Mouse (Mus musculus) myocyte (in vitro differentiated cells): Measurements from ENCODE around the gene Gcgr. TPM values are rescaled to one million over a fixed set of nuclear protein-coding genes. Genes with fewer than 3 reads are reported as not detected.

Source experiments
- H3K27me3 ChIP-seq: one replicate; pipeline ENCODE4 v1.6.1; 2011; ENCODE audit not compliant: control insufficient read depth, insufficient read depth, insufficient read length
- H3K36me3 ChIP-seq: one replicate; pipeline ENCODE4 v1.6.1; 2011; ENCODE audit not compliant: control insufficient read depth, insufficient read depth
- H3K4me2 ChIP-seq: one replicate; pipeline ENCODE4 v1.6.1; 2011; ENCODE audit warnings: low read depth, control low read depth
- H3K4me3 ChIP-seq: one replicate; pipeline ENCODE4 v1.5.1; 2011; ENCODE audit warnings: mild to moderate bottlenecking, control low read depth, moderate library complexity
- H3K79me2 ChIP-seq: one replicate; pipeline ENCODE4 v1.6.1; 2011; ENCODE audit not compliant: control insufficient read depth, insufficient read depth
- H3ac ChIP-seq: one replicate; pipeline ENCODE4 v1.6.1; 2011; ENCODE audit not compliant: control insufficient read depth, insufficient read length
- CEBPB ChIP-seq: IDR thresholded peaks from 2 replicates; pipeline ENCODE4 v1.6.1; 2011; ENCODE audit warnings: mild to moderate bottlenecking, moderate library complexity; ENCODE audit not compliant: poor library complexity, insufficient read depth, severe bottlenecking
- E2F4 ChIP-seq: IDR thresholded peaks from one replicate; pipeline ENCODE4 v1.6.1; 2011; ENCODE audit warnings: mild to moderate bottlenecking, control low read depth, moderate library complexity; ENCODE audit not compliant: insufficient read depth
- MAX ChIP-seq: IDR thresholded peaks from one replicate; pipeline ENCODE4 v1.6.1; 2011; ENCODE audit warnings: low read depth, mild to moderate bottlenecking, control low read depth
- MYOD1 ChIP-seq, 3 experiments: IDR thresholded peaks; one replicate each; pipeline ENCODE4 v1.6.1; 2011; ENCODE audit warnings: control low read depth in 2 of 3, low read depth in 2 of 3, mild to moderate bottlenecking in 2 of 3, moderate library complexity in 1 of 3; ENCODE audit not compliant: insufficient read length in 2 of 3, control insufficient read depth in 1 of 3
- MYOG ChIP-seq, 3 experiments: IDR thresholded peaks; one replicate each; pipeline ENCODE4 v1.6.1; 2011; ENCODE audit warnings: control low read depth in 2 of 3, low read depth in 2 of 3, mild to moderate bottlenecking in 2 of 3; ENCODE audit not compliant: insufficient read length in 2 of 3, control insufficient read depth in 1 of 3, insufficient read depth in 1 of 3
- POLR2A ChIP-seq: IDR thresholded peaks from one replicate; pipeline ENCODE4 v1.6.1; 2011; ENCODE audit warnings: low read depth, mild to moderate bottlenecking, control low read depth, moderate library complexity; ENCODE audit not compliant: insufficient read length
- POLR2AphosphoS2 ChIP-seq: IDR thresholded peaks from one replicate; pipeline ENCODE4 v1.6.1; 2011; ENCODE audit warnings: low read depth, control low read depth; ENCODE audit not compliant: insufficient read length
- REST ChIP-seq: IDR thresholded peaks from one replicate; pipeline ENCODE4 v1.6.1; 2011; ENCODE audit warnings: mild to moderate bottlenecking, control low read depth, moderate library complexity; ENCODE audit not compliant: insufficient read depth, insufficient read length
- SRF ChIP-seq: IDR thresholded peaks from one replicate; pipeline ENCODE4 v1.6.1; 2011; ENCODE audit warnings: low read depth; ENCODE audit not compliant: control insufficient read depth, insufficient read length
- TCF12 ChIP-seq: IDR thresholded peaks from one replicate; pipeline ENCODE4 v1.6.1; 2011; ENCODE audit warnings: mild to moderate bottlenecking, control low read depth; ENCODE audit not compliant: poor library complexity, insufficient read depth, severe bottlenecking
- TCF3 ChIP-seq: IDR thresholded peaks from one replicate; pipeline ENCODE4 v1.6.1; 2011; ENCODE audit warnings: low read depth, control low read depth; ENCODE audit not compliant: insufficient read length
- USF1 ChIP-seq: IDR thresholded peaks from one replicate; pipeline ENCODE4 v1.6.1; 2011; ENCODE audit warnings: low read depth, mild to moderate bottlenecking, control low read depth, moderate library complexity
- polyA plus RNA-seq: library from polyadenylated mRNA; unstranded; fragments of >200 nt; fragmentation: generic; extraction: Trizol; gene quantifications from one replicate; pipeline ENCODE4 v1.2.1, GENCODE M21; 2012; ENCODE audit warnings: missing spikeins

The Gcgr gene
- polyA plus RNA-seq, 1 experiment = 0.05 TPM

DNA sequence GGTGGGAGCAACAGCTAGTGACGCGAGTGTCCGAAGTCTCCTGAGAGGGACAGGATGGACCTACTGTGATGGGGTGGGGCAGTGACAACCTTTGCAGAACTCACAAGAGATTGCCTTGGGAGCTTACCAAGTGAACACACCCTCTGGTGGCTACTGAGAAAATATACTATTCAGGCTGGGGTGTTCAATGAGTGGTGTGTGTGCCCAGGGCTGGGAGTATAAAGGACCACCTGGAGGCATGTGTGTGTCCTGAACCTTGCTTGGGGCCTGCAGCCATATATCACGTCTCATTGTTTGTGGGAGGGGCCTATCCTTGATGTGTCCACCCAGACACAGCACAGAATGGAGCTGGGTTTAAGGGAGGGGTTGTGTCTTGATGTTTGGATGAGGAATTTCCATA, 42.0 kb upstream of the Gcgr start:
- Histone ChIP-seq H3K27me3 (no peaks in the 10 kb centered on the region), H3ac (no peak overlapping the region), H3K79me2 (peaks cover 30% of the 10 kb centered on the region), H3K4me3 (no peak overlapping the region), H3K36me3 (peaks cover 16% of the 10 kb centered on the region), H3K4me2 (no peak overlapping the region)
- TF ChIP-seq CEBPB (no peak), TCF3 (no peak), MAX (no peak), POLR2A (no peak), USF1 (no peak), TCF12 (no peak), POLR2AphosphoS2 (no peak), REST (no peak), E2F4 (no peak), MYOG (IDR thresholded peaks at IDR 0.05; ENCODE audit: control insufficient read depth in 1 of 3, insufficient read depth in 1 of 3, insufficient read length in 2 of 3, low read depth in 2 of 3) (no peak), SRF (no peak), MYOD1 (IDR thresholded peaks at IDR 0.05; ENCODE audit: control insufficient read depth in 1 of 3, insufficient read length in 2 of 3, low read depth in 2 of 3) (no peak)

DNA sequence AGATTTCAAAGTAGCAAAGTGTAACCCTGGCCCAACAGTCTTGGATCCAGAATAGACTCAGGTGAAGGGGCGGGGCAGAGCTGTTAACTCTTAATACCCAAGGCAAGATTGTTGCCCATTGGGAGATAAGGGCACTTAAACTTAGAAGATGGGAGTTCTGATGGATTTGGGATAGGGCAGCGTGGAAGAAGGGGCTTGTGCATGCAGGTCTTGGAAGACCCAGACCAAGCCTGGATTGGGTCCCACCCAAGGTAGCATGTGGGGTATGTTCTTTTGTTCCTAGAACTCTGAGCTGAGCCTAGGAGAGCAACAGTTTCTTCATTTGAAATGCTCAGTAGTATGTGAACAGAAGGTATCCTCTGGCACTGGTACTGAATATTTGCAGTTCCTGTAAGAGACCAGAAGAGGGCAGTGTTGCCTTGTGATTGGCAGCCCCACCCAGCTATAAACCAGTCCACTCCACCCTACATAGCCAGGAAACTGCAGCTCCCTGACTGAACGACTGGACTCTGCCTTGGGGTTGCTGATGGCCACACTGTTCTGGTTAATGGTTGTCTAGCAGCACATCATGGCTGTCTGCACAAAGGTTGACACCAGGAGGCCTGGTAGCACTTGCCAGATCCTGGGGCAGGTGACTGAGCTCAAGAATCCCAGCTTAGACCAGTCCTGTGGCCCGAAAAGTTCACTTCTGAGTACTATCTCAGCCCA, 41.3 kb upstream of the Gcgr start:
- TF ChIP-seq E2F4 (no peak), POLR2AphosphoS2 (peak; percentile 60)
- Histone ChIP-seq H3K79me2 (peaks cover 34% of the 10 kb centered on the region), H3K4me2 (no peak overlapping the region), H3ac (no peak overlapping the region), H3K4me3 (no peak overlapping the region), H3K27me3 (no peaks in the 10 kb centered on the region), H3K36me3 (peaks cover 16% of the 10 kb centered on the region)

DNA sequence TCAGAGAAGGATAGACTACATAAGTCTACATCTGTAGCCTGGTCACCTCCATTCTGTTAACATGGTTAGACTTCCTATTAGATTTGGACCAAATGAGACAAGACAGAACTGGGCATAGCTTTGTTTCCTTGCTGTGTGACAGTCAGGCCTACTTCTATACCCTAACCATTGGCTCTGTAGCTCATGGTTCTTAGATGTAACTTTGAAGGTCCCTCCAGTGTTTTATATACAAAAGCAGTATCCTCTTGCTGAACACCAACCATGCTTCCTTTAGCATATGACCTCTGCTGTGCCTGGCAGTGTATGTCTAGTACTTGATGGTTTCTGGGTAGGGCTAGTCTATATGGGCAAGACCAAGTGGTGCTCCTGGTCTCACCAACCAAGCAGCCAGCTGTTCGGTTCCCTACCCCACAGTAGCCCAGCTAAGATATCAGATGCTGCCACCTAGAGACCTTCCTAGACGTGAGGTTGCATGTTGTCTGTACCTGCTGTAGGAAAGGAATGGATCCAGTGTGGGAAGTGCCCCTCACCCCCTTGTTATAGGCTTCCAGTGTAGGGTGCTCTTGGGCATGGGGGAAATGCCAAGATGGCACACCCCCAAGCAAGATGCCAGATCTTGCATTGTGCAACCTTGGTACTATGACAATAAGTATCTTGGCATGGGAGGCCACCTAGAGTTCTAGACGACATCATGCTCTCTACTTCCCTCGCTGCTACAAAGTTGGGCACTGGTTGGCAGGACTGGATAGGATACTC, 40.0 kb upstream of the Gcgr start:
- TF ChIP-seq CEBPB (0 out of 2 replicates have a peak, but pooled peaks have one; percentile 3), POLR2AphosphoS2 (peak; percentile 9), MYOG (IDR thresholded peaks at IDR 0.05; ENCODE audit: control insufficient read depth in 1 of 3, insufficient read depth in 1 of 3, insufficient read length in 2 of 3, low read depth in 2 of 3) (no peak), E2F4 (no peak)
- H3ac ChIP-seq = no peak overlapping the region
- peak overlapping the region; percentile 85 for H3K4me2 ChIP-seq
- no peaks in the 10 kb centered on the region for H3K27me3 ChIP-seq
- H3K79me2 ChIP-seq = peaks cover 24% of the 10 kb centered on the region
- H3K36me3 ChIP-seq = peaks cover 17% of the 10 kb centered on the region
- peak overlapping the region; percentile 68 for H3K4me3 ChIP-seq

DNA sequence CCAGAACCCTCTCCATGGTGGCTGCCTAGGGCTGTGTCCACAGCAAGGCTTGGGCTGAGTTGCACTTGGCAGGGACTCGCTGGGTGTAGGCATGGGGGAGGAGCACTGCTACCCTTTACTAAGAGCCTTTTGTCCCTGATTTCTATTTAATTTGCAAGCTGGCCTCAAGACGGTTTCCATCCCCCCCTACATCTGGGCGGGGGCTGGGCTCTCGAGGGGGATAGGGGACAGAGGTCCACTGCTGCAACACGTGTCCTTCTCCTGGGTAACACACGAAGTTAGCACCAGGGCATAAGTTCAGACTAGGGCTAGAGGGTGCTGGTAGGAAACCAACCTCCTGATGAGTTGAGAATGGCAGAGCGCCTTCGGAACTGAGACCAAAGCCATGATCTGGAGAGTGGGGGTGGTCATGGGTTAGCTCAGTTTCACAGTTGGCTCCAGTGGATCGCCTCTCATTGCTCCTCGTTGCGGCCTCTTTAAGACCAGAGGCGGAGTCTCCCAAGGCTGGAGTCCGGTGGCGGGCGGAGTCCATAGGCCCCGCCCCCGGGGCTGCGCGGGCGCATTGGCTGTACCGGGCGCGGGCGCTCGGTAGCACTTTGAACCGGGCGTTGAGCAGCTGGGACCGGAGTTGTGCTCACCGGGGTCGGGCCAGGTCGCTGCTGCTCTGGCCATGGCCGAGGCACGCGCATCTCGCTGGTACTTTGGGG, 39.0 kb upstream of the Gcgr start, which contains the start of gene Slc25a10:
Gene Slc25a10 (plus strand): TSS at position 524 of the 707 bp plus-strand sequence.
- TF ChIP-seq E2F4 (peak; percentile 83), TCF12 (no peak), MYOG (IDR thresholded peaks at IDR 0.05; ENCODE audit: control insufficient read depth in 1 of 3, insufficient read depth in 1 of 3, insufficient read length in 2 of 3, low read depth in 2 of 3) (peak in 1 of 3 experiments; percentile 19), MYOD1 (IDR thresholded peaks at IDR 0.05; ENCODE audit: control insufficient read depth in 1 of 3, insufficient read length in 2 of 3, low read depth in 2 of 3) (peak in 1 of 3 experiments; percentile 48), POLR2AphosphoS2 (peak; percentile 79), CEBPB (no peak), POLR2A (peak; percentile 86), SRF (peak; percentile 13)
- Histone ChIP-seq H3K36me3 (peaks cover 22% of the 10 kb centered on the region), H3K4me2 (peak within 1 kb of the TSS; percentile 85), H3ac (peak within 1 kb of the TSS; percentile 79), H3K4me3 (peak within 1 kb of the TSS; percentile 68), H3K27me3 (no peaks in the 10 kb centered on the region), H3K79me2 (peaks cover 14% of the 10 kb centered on the region)
